Mouse (Mus musculus) embryonic stem cell, embryonic (primary cell): Measurements from ENCODE around the gene Rftn1.

Experiments
- CTCF ChIA-PET, 4 experiments: fragments of 300-600 bp in 2 of 4; fragments of 350-600 bp in 2 of 4; sonication (Branson Sonifier 250); formaldehyde crosslinking; loops; one replicate each; lab custom pipeline; 2022; ENCODE audit warnings: inconsistent platforms in 2 of 4; lab: Charles Lee
- POLR2A ChIA-PET, 4 experiments: fragments of 300-600 bp in 2 of 4; fragments of 350-600 bp in 2 of 4; sonication (Branson Sonifier 250); formaldehyde crosslinking; loops; one replicate each; lab custom pipeline; 2022; ENCODE audit warnings: antibody characterized with exemption in 4 of 4, inconsistent platforms in 1 of 4; lab: Charles Lee

Gene Rftn1

GRCm38 (mm10) chr17:50066822-50067713, 123.4 kb downstream of the Rftn1 start:
- ChIA-PET CTCF (interaction anchor here in 1 of 4 experiments (0.6 kb wide), 1 partner anchor 232 kb away, joined by 3 read pairs; no protein-coding TSS in a partner anchor), POLR2A (no interaction called here)

DNA sequence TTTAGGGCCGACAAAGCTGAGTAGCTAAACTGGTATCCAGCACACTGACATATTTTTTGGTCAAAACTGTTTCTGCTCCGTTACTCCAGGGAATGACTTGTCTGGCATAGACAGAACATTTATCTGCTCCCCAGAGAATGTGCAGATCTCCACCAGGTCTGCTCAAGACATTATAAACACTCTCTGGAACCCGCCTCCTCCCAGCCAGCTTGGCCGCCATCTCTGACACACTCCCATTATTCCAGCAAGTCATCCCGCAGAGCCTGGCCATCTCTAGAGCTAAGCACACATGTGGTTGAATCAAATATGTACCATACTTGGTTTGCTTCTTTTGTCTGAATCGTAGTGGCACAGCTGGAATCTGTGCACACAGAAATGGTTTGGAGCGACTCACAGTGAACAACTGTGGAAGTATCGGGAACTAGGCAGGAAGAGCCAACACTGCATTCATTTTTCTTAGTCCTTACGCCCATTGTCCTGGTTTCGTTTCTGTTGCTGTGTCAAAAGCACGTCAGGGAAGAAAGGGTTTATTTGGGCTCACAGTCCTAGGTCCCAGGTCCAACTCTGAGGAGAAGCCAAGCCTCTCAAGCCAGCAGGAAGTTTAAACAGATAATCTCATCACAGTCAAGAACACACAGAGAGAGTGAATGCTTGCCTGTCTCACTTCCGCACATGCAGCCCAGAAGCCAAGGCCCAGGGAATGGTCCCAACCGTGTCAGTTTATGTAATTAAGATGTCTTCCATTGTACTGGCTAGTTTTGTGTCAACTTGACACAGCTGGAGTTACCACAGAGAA, 126.4 kb downstream of the Rftn1 start:
- ChIA-PET CTCF (no interaction called here), POLR2A (interaction anchor here in 1 of 4 experiments (0.6 kb wide), 1 partner anchor 516 kb away, joined by 3 read pairs; no protein-coding TSS in a partner anchor)

DNA sequence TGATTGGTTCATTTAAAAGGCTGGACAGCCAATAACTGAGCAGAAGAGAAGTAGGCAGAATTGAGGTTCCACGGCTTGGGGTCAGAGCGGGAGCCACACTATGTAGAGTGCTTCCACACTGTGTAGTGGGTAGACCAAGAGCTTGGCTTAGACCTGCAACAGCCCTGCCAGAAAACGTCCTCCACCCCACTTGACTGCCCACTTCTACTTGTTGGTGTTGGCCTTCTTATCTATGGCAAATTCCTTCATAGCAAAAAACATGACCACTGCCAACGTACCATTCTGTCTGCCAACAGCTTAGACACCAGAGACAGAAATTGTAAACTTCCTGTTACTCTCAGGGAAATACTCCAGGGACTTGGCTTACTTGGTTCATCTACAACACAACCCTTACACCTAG, 127.8 kb downstream of the Rftn1 start:
- POLR2A ChIA-PET: interaction anchor here in 1 of 4 experiments (0.7 kb wide), 1 partner anchor 263 kb away, joined by 3 read pairs; no protein-coding TSS in a partner anchor

GRCm38 (mm10) chr17:50061446-50061845, 129.0 kb downstream of the Rftn1 start:
- CTCF ChIA-PET: interaction anchor here in 1 of 4 experiments (0.6 kb wide), 1 partner anchor 122 kb away, joined by 3 read pairs; no protein-coding TSS in a partner anchor

More for the DNA sequence above, 127.8 kb downstream of the Rftn1 start:
- CTCF ChIA-PET: no interaction called here

GRCm38 (mm10) chr17:50060220-50060619, 130.3 kb downstream of the Rftn1 start:
- POLR2A ChIA-PET: no interaction called here

More at GRCm38 (mm10) chr17:50061446-50061845, 129.0 kb downstream of the Rftn1 start:
- POLR2A ChIA-PET: no interaction called here

GRCm38 (mm10) chr17:50059417-50059816, 131.1 kb downstream of the Rftn1 start:
- ChIA-PET CTCF (no interaction called here), POLR2A (no interaction called here)

More at GRCm38 (mm10) chr17:50060220-50060619, 130.3 kb downstream of the Rftn1 start:
- CTCF ChIA-PET: no interaction called here

DNA sequence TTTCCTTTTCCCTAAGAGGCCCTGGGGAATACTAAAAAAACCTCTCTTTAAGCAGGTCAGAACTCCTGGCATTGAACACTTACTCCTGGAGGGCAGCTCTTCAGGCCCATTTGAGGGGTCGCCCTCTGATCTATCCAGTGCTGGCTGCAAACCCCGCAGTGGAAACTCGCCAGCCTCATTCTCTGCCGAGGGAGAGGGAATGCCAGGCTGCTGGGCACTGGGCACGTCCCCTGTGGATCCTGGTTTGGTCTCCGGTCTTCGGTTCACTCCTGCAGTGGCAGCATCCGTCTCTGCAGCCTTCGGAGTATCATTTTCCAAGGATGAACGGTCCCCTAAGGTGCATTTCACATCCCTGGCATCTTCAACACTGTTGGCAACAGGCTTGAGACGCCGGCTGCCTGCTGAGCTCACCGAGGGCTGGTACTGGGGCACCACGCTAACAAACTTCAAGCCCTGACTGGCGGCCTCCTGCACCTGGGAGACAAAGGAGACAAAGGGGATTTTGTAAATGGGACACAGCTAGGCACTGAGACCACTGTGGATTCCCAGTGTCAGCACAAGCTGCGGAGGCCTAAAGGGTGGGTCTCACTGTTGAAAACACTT, 135.2 kb downstream of the Rftn1 start:
- CTCF ChIA-PET: no interaction called here
- POLR2A ChIA-PET: interaction anchor here in 2 of 4 experiments (0.7 to 1.0 kb wide), 2 partner anchors 24 to 130 kb away, joined by 3 read pairs; no protein-coding TSS in a partner anchor

- POLR2A ChIA-PET: no interaction called here
- CTCF ChIA-PET: no interaction called here
Measured at GRCm38 (mm10) chr17:50054586-50054985, 135.9 kb downstream of the Rftn1 start.

- CTCF ChIA-PET: no interaction called here
- POLR2A ChIA-PET: no interaction called here
Measured at GRCm38 (mm10) chr17:50053961-50054360, 136.5 kb downstream of the Rftn1 start.

DNA sequence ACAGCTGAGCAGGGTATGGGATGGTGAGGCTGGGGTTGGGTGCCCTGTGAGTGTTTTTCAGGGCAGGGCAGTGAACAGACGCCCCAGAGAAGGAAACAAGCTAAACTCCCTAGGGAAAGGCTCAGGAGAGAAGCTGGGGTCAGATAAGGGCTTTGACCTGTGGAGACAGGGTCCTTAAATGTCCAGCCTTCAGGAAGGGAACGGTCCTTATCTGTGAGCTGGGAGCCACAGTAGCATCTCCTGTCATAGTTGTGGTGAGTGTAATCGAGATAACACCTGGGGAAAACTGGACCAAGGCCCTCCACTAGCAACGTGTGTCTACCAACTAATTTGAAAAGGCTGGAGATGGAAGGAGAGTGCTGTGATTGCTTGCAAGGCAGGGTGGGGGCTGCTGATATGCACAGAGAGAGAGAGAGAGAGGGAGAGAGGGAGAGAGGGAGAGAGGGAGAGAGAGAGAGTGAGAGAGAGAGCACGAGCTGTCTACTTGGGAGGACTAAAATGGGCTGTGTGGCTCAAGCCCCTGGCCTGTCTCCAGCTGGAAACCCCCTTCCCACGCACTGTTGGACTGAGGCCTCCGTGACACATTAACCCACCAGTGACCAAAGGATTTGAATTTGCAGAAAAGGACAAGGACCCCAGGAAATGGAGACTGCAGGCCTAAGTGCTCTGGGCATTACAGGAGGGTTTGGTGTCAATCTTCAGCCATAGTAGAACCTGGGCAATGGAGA, 137.6 kb downstream of the Rftn1 start:
- POLR2A ChIA-PET: interaction anchor here in 1 of 4 experiments (0.8 kb wide), 1 partner anchor 17 kb away, joined by 3 read pairs; no protein-coding TSS in a partner anchor
- CTCF ChIA-PET: no interaction called here

DNA sequence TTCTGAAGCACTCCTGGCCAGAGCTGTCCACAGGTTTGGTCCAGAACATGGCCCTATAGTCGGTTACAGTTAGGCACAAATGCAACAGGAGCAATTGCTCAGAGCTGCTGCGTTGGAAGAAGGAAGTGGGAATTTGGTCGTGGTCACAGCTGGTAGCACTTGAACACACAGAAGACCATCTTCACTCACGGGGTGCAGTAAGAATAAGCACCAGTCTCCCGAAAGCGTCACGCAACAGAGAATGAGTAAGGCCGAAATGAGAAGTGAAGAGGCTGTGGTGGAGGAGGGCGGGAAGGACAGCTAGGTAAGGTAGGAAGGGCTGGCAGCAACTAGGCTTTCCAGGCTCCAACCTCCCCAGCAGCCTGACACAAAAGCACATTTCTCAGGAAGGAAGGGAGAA, 140.0 kb downstream of the Rftn1 start:
- ChIA-PET CTCF (no interaction called here), POLR2A (no interaction called here)

GRCm38 (mm10) chr17:50048209-50048608, 142.3 kb downstream of the Rftn1 start:
- ChIA-PET CTCF (no interaction called here), POLR2A (interaction anchor here in 2 of 4 experiments (0.7 to 1.4 kb wide), 2 partner anchors 13 to 23 kb away, joined by 3 to 4 read pairs; no protein-coding TSS in a partner anchor)

- ChIA-PET CTCF (no interaction called here), POLR2A (interaction anchor here in 1 of 4 experiments (1.4 kb wide), 1 partner anchor 12 kb away, joined by 4 read pairs; no protein-coding TSS in a partner anchor)
Measured at GRCm38 (mm10) chr17:50047182-50047581, 143.3 kb downstream of the Rftn1 start.

GRCm38 (mm10) chr17:50040727-50041410, 149.6 kb downstream of the Rftn1 start:
- ChIA-PET CTCF (no interaction called here), POLR2A (no interaction called here)

DNA sequence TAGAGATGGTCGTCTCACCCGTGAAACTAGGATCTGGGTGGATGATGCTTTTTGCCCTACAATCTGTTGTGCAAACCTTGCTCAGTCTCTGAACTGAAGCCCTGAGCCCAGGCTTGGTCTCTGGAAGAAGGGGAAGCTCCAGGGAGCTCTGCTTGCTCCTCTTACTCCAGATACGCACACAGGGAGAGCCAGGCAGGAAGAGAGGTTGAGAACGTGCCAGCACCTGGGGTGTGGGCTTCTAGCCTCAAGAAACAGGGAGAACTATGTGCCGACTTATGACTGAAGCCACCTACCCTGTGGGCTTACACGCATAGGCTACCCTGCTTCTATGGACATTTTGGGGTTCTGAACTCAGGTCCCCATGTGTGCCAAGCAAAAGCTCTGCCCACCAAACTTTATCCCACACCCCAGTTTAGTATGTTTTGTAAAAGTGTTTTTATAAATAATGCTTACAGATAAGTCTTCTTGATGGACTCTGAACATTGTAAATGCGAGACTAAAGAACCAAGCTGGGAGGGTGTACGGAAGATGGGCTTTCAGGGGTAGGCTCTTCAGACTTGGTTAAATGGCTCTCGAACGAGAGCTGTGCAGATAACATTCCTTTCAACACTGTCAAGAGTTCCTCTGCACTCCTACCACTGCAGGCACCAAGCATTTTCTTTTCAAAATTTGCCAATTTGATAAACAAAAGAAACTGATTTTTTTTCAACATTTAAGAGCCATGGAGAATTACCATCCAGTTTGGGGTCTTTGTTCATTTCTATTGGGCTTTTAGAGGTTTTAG, 152.4 kb downstream of the Rftn1 start:
- ChIA-PET CTCF (no interaction called here), POLR2A (interaction anchor here in 2 of 4 experiments (0.6 to 3.0 kb wide), 2 partner anchors 13 kb away, joined by 3 to 17 read pairs; no protein-coding TSS in a partner anchor)

- ChIA-PET POLR2A (interaction anchor here in 2 of 4 experiments (0.6 to 3.0 kb wide), 4 partner anchors 12 to 147 kb away, joined by 3 to 17 read pairs (median 7); no protein-coding TSS in a partner anchor), CTCF (no interaction called here)
Measured at GRCm38 (mm10) chr17:50037416-50037815, 153.1 kb downstream of the Rftn1 start.
